Mouse (Mus musculus) forebrain, embryonic 14.5 days (tissue): ENCODE measurements around the gene Cpne7. TPM values are rescaled to one million over a fixed set of nuclear protein-coding genes. Genes with fewer than 3 reads are reported as not detected.
"Not testable (repeated sequence)": the region's sequence is repeated elsewhere in the genome, so short reads cannot be mapped to it uniquely, and the experiment has no call there.

ENCODE experiments used
- ATAC-seq: fragments of 200-750 bp; cut with Nextera tagmentation; 2 replicates; pipeline ENCODE4 v1.8.0; 2017; ENCODE audit warnings: mild to moderate bottlenecking, moderate library complexity
- DNase-seq: peaks from one replicate; pipeline ENCODE4 v3.0.0-alpha.2; 2015; ENCODE audit warnings: low spot score
- H3K27ac ChIP-seq: fragments of 300-500 bp; sonication (generic); 2 replicates; pipeline ENCODE4 v1.5.1; 2014; ENCODE audit warnings: low read depth, mild to moderate bottlenecking, control low read depth, low read length, moderate library complexity
- H3K27me3 ChIP-seq: fragments of 300-500 bp; sonication (generic); replicated peaks from 2 replicates; pipeline ENCODE4 v1.6.1; 2014; ENCODE audit warnings: low read length, control low read depth, mixed read lengths; ENCODE audit not compliant: control insufficient read depth, insufficient read depth
- H3K36me3 ChIP-seq: fragments of 300-500 bp; sonication (generic); 2 replicates; pipeline ENCODE4 v1.6.1; 2014; ENCODE audit warnings: low read length, control low read depth; ENCODE audit not compliant: control insufficient read depth, insufficient read depth
- H3K4me1 ChIP-seq: fragments of 300-500 bp; sonication (generic); 2 replicates; pipeline ENCODE4 v1.6.1; 2014; ENCODE audit warnings: antibody characterized with exemption, low read length, control low read depth; ENCODE audit not compliant: control insufficient read depth, insufficient read depth
- H3K4me2 ChIP-seq: fragments of 300-500 bp; sonication (generic); 2 replicates; pipeline ENCODE4 v1.6.1; 2014; ENCODE audit warnings: mild to moderate bottlenecking, control low read depth, low read length
- H3K4me3 ChIP-seq: fragments of 300-500 bp; sonication (generic); 2 replicates; pipeline ENCODE4 v1.5.1; 2014; ENCODE audit warnings: low read depth, low read length, control low read depth
- H3K9ac ChIP-seq: fragments of 300-500 bp; sonication (generic); 2 replicates; pipeline ENCODE4 v1.6.1; 2014; ENCODE audit warnings: mild to moderate bottlenecking, low read length, control low read depth, moderate library complexity
- H3K9me3 ChIP-seq: fragments of 300-500 bp; sonication (generic); replicated peaks from 2 replicates; pipeline ENCODE4 v1.6.1; 2016; ENCODE audit warnings: low read length, control low read depth, mixed read lengths; ENCODE audit not compliant: control insufficient read depth
- WGBS: fragments of 180-500 bp; shearing (Covaris S2); extraction: QIAGEN DNeasy Blood & Tissue Kit; methylation state at CpG from one replicate; pipeline ENCODE4 v1.1.7; 2014; 5-methylcytosine and 5-hydroxymethylcytosine counted together
- polyA plus RNA-seq: library from polyadenylated mRNA; unstranded; fragments of >200 nt; fragmentation: Nextera tagmentation; extraction: Ambion mirVana; gene quantifications from 2 replicates; pipeline ENCODE4 v1.2.1, GENCODE M21; 2014

Gene Cpne7
- polyA plus RNA-seq, 1 experiment from 2014 or later = 1.0 TPM

DNA sequence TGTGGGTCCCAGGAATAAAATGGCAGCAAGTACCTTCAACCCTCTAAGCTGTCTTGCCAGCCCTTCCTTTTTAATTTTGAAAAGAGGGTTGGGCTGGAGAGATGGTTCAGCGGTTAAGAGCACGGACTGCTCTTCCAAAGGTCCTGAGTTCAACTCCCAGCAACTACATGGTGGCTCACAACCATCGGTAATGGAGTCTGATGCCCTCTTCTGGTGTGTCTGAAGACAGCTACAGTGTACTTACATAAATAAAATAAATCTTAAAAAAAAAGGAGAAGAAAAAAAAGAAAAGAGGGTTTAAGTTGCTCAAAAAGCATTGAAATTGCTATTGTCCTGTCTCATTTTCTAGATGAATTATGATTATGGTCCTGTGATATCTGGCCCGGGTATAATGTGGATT, 15.9 kb upstream of the Cpne7 start:
- no peak for DNase-seq
- H3K4me1 ChIP-seq = peaks cover 6% of the 10 kb centered on the region
- H3K36me3 ChIP-seq = peaks cover 44% of the 10 kb centered on the region
- no peak overlapping the region; the same call in 1 of the 2 replicates for H3K4me2 ChIP-seq
- no peaks in the 10 kb centered on the region for H3K27me3 ChIP-seq
- WGBS = 85% methylated on average over 4 of the region's 4 CpGs
- H3K27ac ChIP-seq = no peak overlapping the region
- no peaks in the 10 kb centered on the region for H3K9me3 ChIP-seq
- ATAC-seq = no peak
- H3K9ac ChIP-seq = no peak overlapping the region
- H3K4me3 ChIP-seq = no peak overlapping the region

DNA sequence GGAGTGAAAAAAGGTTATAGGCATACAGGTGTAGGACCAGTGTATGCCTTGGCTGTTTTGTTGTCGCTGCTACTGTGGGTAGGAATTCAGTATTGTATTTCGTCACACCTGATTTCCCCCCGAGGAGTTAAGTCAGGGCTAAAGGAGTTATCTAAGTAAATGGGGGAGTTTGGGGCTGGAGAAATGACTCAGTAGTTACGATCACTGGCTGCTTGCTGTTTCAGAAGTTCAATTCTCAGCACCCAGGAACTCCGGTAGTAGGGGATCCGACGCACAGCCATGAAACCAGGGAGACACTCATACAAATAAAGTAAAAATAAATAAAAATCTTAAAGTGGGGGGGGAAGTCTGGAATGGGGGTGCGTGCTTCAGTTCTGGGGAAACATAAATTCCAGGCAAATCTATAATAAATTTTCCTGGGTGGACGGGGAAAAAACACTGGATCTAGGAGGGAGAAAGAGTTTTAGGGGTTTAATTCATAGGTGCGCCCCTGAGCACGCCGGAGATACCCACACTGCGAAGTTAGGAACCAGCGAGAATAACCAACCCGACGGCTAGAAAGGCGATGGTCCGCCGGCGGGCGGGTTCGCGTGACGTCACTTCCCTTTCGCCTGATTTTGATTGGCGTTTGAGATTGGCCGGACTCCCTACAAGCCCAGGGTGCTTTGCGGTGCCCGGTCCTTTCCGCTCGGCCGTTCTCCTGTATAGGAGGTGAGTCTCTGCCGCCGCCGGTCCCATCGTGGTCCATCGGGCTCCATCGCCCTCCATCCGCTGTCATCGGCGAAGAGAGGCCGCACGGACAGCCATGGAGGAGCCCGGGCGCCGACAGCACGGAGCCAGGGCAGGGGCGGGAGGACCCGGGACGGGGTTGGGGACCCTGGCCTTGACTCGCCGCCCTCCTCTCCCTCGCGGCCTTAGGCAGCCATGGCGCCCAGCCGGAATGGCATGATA, 15.2 kb upstream of the Cpne7 start, which contains the start of gene Rpl13:
TSS of gene Rpl13 (plus strand) at position 616 of the 951 bp plus-strand sequence.
- Histone ChIP-seq H3K4me1 (peaks cover 6% of the 10 kb centered on the region), H3K9ac (peak within 1 kb of the TSS; percentile 96), H3K27me3 (no peaks in the 10 kb centered on the region), H3K4me2 (peak within 1 kb of the TSS; percentile 86), H3K36me3 (peaks cover 44% of the 10 kb centered on the region), H3K4me3 (peak within 1 kb of the TSS; percentile 86), H3K27ac (peak within 1 kb of the TSS; percentile 93), H3K9me3 (no peaks in the 10 kb centered on the region)
- 1% methylated on average over 55 of the region's 56 CpGs for WGBS
- DNase-seq (peak; percentile 98), ATAC-seq (peak; percentile 97)

DNA sequence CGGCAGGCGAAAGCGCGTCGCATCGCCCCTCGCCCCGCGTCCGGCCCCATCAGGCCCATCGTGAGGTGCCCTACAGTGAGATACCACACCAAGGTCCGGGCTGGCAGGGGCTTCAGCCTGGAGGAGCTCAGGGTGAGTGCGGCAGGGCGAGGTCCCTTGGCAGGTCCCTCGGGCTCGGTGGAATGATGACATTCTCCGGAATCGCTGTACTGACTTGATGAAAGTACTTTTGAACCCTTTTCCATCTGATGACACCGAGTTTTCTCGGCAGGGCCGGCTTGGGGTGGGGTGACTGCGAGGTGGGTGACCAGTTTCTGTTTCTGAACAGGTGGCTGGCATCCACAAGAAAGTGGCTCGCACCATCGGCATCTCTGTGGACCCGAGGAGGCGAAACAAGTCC, 14.3 kb upstream of the Cpne7 start:
- Histone ChIP-seq H3K36me3 (peaks cover 36% of the 10 kb centered on the region), H3K4me3 (peak overlapping the region; percentile 86), H3K27ac (peak overlapping the region; percentile 93; the same call in 1 of the 2 replicates), H3K4me2 (peak overlapping the region; percentile 86), H3K9ac (peak overlapping the region; percentile 96)
- under 1% methylated on average over 20 of the region's 26 CpGs for WGBS
- H3K27me3 ChIP-seq, H3K9me3 ChIP-seq, ATAC-seq, H3K4me1 ChIP-seq, DNase-seq: not testable (repeated sequence)

DNA sequence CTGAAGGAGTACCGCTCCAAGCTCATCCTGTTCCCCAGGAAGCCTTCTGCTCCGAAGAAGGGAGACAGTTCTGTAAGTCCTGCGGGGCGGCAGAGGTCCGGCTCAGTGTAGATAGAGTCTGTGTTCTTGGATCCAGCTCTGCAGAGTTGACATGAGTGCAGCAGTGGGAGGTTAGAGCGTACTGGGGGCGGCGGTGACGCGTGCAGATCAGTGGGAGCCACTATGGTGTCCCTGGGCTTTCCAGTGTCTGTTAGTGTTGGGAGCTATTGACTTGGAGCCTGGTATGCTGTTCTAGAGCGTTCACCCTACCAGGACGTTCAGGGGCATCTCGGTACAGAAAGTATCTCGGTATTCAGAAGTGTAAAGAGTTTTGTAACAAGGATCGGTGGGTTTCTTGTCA, 13.9 kb upstream of the Cpne7 start:
- ATAC-seq (no peak), DNase-seq (no peak)
- Histone ChIP-seq H3K4me3 (peak overlapping the region; percentile 86), H3K9ac (peak overlapping the region; percentile 96), H3K4me2 (peak overlapping the region; percentile 86), H3K27me3 (no peaks in the 10 kb centered on the region), H3K36me3 (peaks cover 31% of the 10 kb centered on the region), H3K9me3 (no peaks in the 10 kb centered on the region), H3K27ac (peak overlapping the region; percentile 27; the same call in 1 of the 2 replicates), H3K4me1 (peaks cover 6% of the 10 kb centered on the region)
- 18% methylated on average over 15 of the region's 15 CpGs for WGBS

DNA sequence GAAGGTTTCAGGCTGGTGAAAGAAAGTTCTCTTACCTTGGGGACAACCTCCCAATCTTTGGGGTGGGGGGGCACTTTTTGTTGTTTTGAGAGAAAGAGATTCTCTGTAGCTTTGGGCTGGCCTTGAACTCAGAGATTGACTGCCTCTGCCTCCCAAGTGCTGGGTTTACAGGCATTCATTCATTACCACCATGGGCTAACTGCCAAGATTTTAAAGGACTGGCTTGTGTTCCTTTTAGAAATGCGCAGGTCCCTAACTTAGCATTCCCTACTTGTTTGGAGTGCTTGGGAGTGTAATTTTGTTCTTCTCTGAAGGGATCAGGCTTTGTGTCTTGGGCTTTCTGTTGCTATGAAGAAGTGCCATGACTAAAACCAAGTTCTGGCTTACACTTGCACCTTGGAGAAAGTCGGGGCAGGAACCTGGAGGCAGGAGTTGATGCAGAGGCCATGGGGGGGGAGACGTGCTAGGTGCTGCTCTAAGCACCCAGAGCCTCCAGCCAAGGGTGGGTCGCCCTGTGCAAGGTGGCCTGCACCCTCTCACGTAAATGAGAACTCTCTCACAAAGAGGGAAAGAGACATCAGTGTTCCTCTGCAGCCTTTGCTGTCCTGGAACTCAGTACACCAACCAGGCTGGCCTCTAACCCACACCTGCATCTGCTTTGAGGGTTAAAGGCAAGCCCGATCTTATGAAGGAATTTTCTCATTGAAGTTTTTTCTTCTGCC, 13.0 kb upstream of the Cpne7 start:
- Histone ChIP-seq H3K4me2 (peak overlapping the region; percentile 86; the same call in 1 of the 2 replicates), H3K4me3 (no peak overlapping the region), H3K36me3 (peaks cover 28% of the 10 kb centered on the region), H3K9ac (peak overlapping the region; percentile 96; the same call in 1 of the 2 replicates), H3K27me3 (no peaks in the 10 kb centered on the region), H3K27ac (no peak overlapping the region), H3K9me3 (no peaks in the 10 kb centered on the region), H3K4me1 (peaks cover 6% of the 10 kb centered on the region)
- DNase-seq = peak; percentile 21
- ATAC-seq = no peak
- WGBS = 75% methylated on average over 6 of the region's 6 CpGs

DNA sequence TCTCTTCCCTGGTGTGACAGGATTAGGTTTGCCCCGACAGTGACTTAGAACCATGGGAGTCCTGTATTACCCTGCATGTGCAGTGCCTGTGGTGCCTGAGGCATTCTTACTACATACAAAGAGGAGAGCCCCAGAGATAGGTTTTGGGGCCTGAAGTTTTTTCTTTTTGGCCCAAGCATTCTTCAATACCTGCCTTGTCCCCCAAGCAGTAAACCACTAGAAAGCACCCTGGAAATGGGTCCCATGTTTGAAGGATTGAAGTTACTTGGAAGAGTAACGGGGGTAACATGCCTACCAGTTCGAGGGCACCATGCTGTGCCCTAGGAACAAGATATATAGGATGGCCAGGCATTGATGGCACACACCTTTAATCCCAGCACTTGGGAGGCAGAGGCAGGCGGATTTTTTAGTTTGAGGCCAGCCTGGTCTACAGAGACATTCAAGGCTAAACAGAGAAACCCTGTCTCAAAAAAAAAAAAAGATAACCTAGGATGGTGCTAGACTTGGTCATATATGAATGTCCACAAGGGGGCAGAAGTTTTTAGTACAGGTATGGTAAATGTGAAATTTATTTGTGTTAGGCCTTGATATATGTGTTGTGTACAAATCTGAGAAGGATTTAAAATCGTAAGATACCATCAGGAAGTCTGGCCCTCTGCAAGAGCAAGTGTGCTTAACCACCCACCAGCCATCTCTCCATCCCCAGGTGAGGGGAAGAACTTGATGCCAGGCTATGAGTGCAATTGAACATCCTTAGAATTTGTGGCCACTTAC, 11.4 kb upstream of the Cpne7 start:
- DNase-seq = peak; percentile 77
- WGBS = 71% methylated on average over 5 of the region's 5 CpGs
- no peak overlapping the region for H3K4me3 ChIP-seq

DNA sequence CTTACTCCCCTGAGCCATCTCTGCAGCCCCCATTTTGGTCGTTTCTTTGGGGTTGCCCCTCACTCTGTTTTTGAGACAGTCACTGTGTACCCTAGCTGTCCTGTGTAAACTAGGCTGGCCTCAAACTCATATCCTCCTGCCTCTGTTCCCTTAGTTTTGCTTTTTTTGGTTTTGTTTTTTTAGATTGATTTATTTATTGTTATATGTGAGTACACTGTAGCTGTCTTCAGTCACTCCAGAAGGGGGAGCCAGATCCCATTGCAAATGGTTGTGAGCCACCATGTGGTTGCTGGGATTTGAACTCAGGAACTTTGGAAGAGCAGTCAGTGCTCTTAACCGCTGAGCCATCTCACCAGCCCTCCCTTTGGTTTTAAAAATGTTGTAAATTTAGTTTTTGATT, 10.6 kb upstream of the Cpne7 start:
- no peak overlapping the region for H3K9ac ChIP-seq
- H3K27ac ChIP-seq = no peak overlapping the region
- H3K4me3 ChIP-seq = no peak overlapping the region
- DNase-seq (peak; percentile 30), ATAC-seq (no peak)
- H3K27me3 ChIP-seq = no peaks in the 10 kb centered on the region
- H3K4me1 ChIP-seq = peaks cover 6% of the 10 kb centered on the region
- WGBS = 40% methylated on average over 2 of the region's 2 CpGs
- H3K36me3 ChIP-seq = peaks cover 28% of the 10 kb centered on the region
- H3K9me3 ChIP-seq = no peaks in the 10 kb centered on the region
- no peak overlapping the region for H3K4me2 ChIP-seq

More for the DNA sequence above, 11.4 kb upstream of the Cpne7 start:
- Histone ChIP-seq H3K9ac (no peak overlapping the region), H3K27me3 (no peaks in the 10 kb centered on the region), H3K27ac (no peak overlapping the region), H3K9me3 (no peaks in the 10 kb centered on the region), H3K36me3 (peaks cover 28% of the 10 kb centered on the region), H3K4me1 (peaks cover 6% of the 10 kb centered on the region), H3K4me2 (no peak overlapping the region)
- ATAC-seq = no peak

DNA sequence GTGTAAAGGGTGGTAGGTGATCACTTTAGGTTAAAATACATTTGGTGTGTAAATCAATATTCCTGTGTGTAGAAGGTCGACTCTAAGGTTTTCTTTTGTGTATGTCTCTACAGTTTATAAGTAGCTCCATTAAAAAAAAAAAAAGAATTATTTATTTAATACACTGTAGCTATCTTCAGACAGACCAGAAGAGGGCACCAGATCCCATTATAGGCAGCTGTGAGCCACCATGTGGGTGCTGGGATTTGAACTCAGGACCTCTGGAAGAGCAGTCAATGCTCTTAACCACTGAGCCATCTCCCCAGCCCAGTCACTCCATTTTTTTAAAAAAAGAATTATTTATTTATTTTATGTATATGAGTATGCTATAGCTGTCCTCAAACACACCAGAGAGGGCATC, 9.2 kb upstream of the Cpne7 start:
- Histone ChIP-seq H3K4me3 (no peak overlapping the region), H3K9me3 (no peaks in the 10 kb centered on the region), H3K4me1 (peaks cover 6% of the 10 kb centered on the region), H3K27me3 (no peaks in the 10 kb centered on the region), H3K36me3 (peaks cover 27% of the 10 kb centered on the region), H3K9ac (no peak overlapping the region), H3K4me2 (no peak overlapping the region), H3K27ac (no peak overlapping the region)
- WGBS = 57% methylated on average over 1 of the region's 1 CpGs
- DNase-seq = no peak
- no peak for ATAC-seq
